Mouse (Mus musculus) inflammation-experienced regulatory T-cells (primary cell): Measurements from ENCODE around the gene Cldn4. TPM values are rescaled to one million over a fixed set of nuclear protein-coding genes. Genes with fewer than 3 reads are reported as not detected.

Experiments
- polyA plus RNA-seq, 2 experiments: library from polyadenylated mRNA; unstranded; fragments of 100-300 nt; shearing (Covaris generic); gene quantifications; one replicate each; pipeline ENCODE4 v1.2.1; 2017

Gene Cldn4
- polyA plus RNA-seq, result under 1 TPM in 1 of 2 experiments, not detected in 1; 0.11 TPM

DNA sequence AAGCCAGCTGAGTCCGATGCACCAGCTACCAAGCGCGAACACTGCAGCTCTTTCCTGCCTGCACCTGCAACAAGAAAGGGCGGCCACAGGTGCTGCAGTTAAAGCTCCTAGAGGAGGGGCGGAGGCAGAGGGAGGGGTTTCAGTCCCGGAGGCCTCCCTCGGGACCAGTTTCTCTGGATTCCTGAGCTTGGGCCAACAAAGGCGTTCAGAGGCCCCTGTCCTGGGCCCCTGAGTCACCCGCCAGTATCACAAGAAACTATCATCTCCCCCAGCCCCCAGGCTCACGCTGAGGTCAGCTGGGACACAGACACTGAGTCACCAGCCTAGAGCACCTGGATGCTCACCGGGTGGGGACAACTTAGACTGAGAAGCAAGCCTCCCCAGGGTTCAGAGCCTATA is at the start of gene Cldn4:
Gene Cldn4, minus strand, starts transcription at position 78 of the 399 bp plus-strand sequence.

DNA sequence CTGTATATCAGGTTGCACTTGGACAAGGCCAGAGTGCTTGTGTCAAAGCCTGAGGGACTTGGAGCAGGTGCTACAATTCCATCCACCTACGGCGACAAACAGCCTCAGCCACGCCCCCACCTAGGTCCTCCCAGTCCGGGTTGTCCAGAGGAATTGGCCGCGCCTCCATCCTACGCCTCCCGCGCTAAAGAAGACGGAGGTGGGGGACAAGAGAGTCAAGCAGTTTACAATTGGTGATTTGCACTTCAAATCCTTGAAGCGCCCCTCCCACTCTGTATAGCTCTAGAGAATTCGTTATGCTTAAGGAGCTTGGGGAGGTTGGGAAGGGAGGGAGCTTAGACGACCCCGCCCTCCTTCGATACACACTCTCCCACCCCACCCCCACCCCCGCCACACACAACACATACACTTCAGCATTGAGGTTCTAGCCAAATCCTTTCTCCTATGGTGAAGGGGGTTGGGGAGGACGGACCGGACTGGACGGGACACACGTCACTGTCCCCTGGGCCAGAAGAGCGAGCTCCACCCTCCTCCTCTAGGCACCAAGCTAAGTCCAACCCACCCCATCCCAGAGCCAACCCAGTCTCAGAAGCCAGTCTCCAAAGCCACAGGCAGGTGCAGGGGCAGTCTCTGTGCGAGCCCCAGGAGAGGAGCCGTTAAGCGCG is 39.0 kb upstream of the Cldn4 start, which contains the start of gene Cldn3:
Gene Cldn3, plus strand, starts transcription at position 582 of the 665 bp plus-strand sequence.

DNA sequence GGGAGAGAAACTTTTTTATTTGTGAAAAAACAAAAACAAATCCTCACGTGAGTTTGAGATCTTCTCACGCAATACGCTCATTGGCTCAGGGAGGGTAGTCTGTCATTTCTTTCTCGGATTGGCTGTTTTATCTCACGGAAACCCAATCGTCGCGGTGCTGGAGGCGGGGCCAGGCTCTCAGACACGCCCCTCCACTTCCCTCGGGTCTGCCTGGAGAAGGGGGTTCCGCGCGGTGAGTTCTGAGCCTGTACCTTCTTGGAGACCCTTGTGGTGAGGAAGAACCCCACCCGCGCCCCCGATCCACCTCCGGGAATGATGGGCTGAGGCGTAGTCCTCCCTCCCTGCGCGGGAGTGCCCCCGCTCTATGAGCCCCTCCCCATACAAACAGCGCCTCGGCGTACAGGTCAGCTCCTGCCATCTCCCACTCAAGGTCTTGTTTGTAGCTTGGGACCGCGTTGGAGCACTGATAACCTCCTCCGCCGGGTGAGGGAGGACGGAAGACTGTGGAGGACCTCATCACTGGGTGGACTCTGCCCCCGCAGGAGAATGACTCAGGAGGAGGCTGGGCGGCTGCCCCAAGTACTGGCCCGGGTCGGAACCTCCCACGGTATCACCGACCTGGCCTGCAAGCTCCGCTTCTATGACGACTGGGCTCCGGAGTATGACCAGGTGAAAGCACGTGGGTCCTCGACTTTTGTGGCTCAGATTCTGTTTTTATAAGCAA is 14.4 kb downstream of the Cldn4 start, which contains the start of gene Mettl27:
Gene Mettl27, plus strand, starts transcription at position 190 of the 724 bp plus-strand sequence.

DNA sequence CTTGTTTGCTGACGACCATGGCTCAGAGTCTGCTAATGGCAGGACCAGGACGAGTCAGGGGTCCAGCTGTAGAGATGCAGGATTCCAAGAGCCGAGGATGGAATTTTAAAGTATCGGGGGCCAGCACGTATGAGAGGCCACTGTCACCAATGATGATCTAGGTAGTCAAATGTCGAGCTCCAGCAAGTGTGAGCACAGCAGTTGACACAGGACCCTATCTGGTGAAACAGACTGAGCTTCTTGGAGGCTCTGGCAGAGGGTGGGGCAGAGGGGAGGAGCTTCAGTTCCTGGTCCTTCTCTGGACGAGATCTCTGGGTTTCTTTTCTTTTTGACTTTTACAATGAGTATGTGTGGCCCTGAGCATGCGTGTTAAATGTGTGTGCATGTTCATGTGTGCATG is 31.4 kb downstream of the Cldn4 start, which contains the start of gene Cldn13:
Gene Cldn13, minus strand, starts transcription at position 216 of the 400 bp plus-strand sequence.

DNA sequence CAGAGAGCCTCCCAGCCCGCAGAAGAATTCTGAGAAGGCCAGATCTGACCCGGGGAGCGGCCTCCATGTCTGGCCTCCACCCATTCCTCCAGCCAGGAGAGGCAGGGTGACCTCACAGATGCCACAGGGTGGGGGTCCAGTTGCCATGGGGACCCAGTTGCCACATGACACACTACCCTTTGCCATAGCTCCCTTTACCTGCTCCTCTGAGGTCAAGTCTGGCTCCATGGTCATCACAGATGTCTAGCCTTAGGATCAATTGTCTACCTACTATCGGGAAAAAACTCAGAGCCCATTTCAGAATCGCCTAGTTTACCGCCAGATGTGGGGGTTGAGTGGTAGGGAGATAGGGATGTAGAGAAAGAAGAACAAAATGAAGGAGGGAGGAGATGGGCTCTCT is 40.1 kb downstream of the Cldn4 start, which contains the start of gene Tmem270:
Gene Tmem270, minus strand, starts transcription at position 101 of the 400 bp plus-strand sequence.

Other genes with a start within 250 kb of the Cldn4 start
- gene Eln, start 199.6 kb downstream of the Cldn4 start, polyA plus RNA-seq, result under 1 TPM; 0.19 to 0.37 TPM
- gene Tmem270, start 40.2 kb downstream of the Cldn4 start, polyA plus RNA-seq, result not detected
- not detected for gene Cldn13, start 31.4 kb downstream of the Cldn4 start, polyA plus RNA-seq
- 10 to 100 TPM in 1 of 2 experiments, 1 to 10 TPM in 1; 8.9 to 11.3 TPM for gene Mettl27, start 14.6 kb downstream of the Cldn4 start, polyA plus RNA-seq
- gene Cldn3, start 39.3 kb upstream of the Cldn4 start, polyA plus RNA-seq, result 1 to 10 TPM in 1 of 2 experiments, not detected in 1; 1.4 TPM
- gene Abhd11, start 62.2 kb upstream of the Cldn4 start, polyA plus RNA-seq, result 10 to 100 TPM; 65.6 to 77.7 TPM
- gene Stx1a, start 76.5 kb upstream of the Cldn4 start, polyA plus RNA-seq, result 10 to 100 TPM; 17.8 to 18.6 TPM
- 10 to 100 TPM; 15.5 to 16.3 TPM for gene Dnajc30, start 117.3 kb upstream of the Cldn4 start, polyA plus RNA-seq
- 100 to 1,000 TPM; 106 to 121 TPM for gene Bud23, start 118.0 kb upstream of the Cldn4 start, polyA plus RNA-seq
- gene Vps37d, start 131.3 kb upstream of the Cldn4 start, polyA plus RNA-seq, result 1 to 10 TPM in 1 of 2 experiments, under 1 TPM in 1; 0.17 to 1.8 TPM
- gene Mlxipl, start 143.0 kb upstream of the Cldn4 start, polyA plus RNA-seq, result 1 to 10 TPM in 1 of 2 experiments, under 1 TPM in 1; 0.34 to 1.3 TPM
- gene Tbl2, start 202.7 kb upstream of the Cldn4 start, polyA plus RNA-seq, result 10 to 100 TPM; 18.3 to 26.6 TPM
- 100 to 1,000 TPM in 1 of 2 experiments, 10 to 100 TPM in 1; 79.4 to 103 TPM for gene Bcl7b, start 221.3 kb upstream of the Cldn4 start, polyA plus RNA-seq
- 10 to 100 TPM; 47.8 to 58.8 TPM for gene Baz1b, start 240.3 kb upstream of the Cldn4 start, polyA plus RNA-seq